In the genomic region with DNA sequence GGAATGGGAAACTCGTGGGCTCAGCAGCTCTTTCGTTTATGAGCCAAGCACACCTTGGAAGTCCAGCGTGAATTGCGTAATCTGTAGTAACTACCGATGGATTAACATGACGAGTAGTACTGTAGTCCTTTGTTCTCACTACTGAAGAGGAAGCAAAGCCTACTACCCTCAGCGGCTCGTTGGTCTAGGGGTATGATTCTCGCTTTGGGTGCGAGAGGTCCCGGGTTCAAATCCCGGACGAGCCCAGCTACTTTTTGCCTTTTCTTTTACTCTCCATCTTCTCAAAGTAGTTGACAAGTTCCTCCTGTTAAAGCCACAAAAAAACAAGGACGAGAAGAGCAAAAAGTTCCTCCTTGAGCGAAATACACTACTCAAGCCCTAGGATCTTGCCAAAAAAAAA, we compare ENCODE assay signal across 7 mouse cellular contexts. TPM values are rescaled to one million over a fixed set of nuclear protein-coding genes. Genes with fewer than 3 reads are reported as not detected.
DNase-seq lines count a peak whose midpoint lies in the region.

No protein-coding gene starts in this region.

- intact Hi-C loops in left cerebral cortex, postnatal 14 days (cut with DNase I): loop anchor here (2.0 kb wide), 1 partner anchor 67 kb away; no protein-coding TSS in a partner anchor

- peaks cover 7% of the 10 kb centered on the region; the same call in 1 of the 2 replicates for H3K9me3 ChIP-seq in megakaryocyte, embryonic 14.5 days

- H3K27me3 ChIP-seq in megakaryocyte, embryonic 14.5 days (replicated peaks): no peaks in the 10 kb centered on the region

- H3K4me1 ChIP-seq in megakaryocyte, embryonic 14.5 days: peaks cover 60% of the 10 kb centered on the region

- DNase-seq in MN1 (ENCODE audit: low spot score): peak; percentile 93
- peak; percentile 91 for DNase-seq in c-Kit-positive CD71-positive TER-119-positive erythroid progenitor cells, embryonic 14.5 days (ENCODE audit: low spot score)
- DNase-seq in forelimb bud, embryonic 11.5 days (ENCODE audit: low read depth, low spot score): peak; percentile 87
- peak; percentile 82 for DNase-seq in hindlimb bud, embryonic 11.5 days (ENCODE audit: extremely low spot score, low read depth, low spot score)
- peak; percentile 34 to 76 for DNase-seq in left cerebral cortex, postnatal 14 days (ENCODE audit: low spot score in 2 of 2)
- peak; percentile 45 for DNase-seq in right cerebral cortex, postnatal 25 days

- H3K4me3 ChIP-seq in megakaryocyte, embryonic 14.5 days (replicated peaks): peak overlapping the region; percentile 96

- H3K36me3 ChIP-seq in megakaryocyte, embryonic 14.5 days (replicated peaks; ENCODE audit: low read length): no peaks in the 10 kb centered on the region

RNA-seq across cellular contexts. Expression of a gene that starts 17.7 kb away (rescaled TPM):
- total RNA-seq in left cerebral cortex, postnatal 14 days (2021): 10 to 100 TPM; 25.5 to 26.1 TPM
- 1.5 and 8.7 TPM in 2 replicates for polyA plus RNA-seq in megakaryocyte, embryonic 14.5 days (2012; ENCODE audit: insufficient read depth, low replicate concordance)

RNA-seq across cellular contexts. Expression of a gene that starts 38.4 kb away (rescaled TPM):
- total RNA-seq in left cerebral cortex, postnatal 14 days (2021): not detected
- polyA plus RNA-seq in megakaryocyte, embryonic 14.5 days (2012; ENCODE audit: insufficient read depth, low replicate concordance): 6.5 TPM in 1 of 2 replicates, not detected in the other

RNA-seq across cellular contexts. Expression of a gene that starts 50.6 kb away (rescaled TPM):
- total RNA-seq in left cerebral cortex, postnatal 14 days (2021): 100 to 1,000 TPM; 343 to 354 TPM
- polyA plus RNA-seq in megakaryocyte, embryonic 14.5 days (2012; ENCODE audit: insufficient read depth, low replicate concordance): 15.6 and 41.0 TPM in 2 replicates

RNA-seq across cellular contexts. Expression of a gene that starts 56.8 kb away (rescaled TPM):
- 10 to 100 TPM; 39.8 to 46.5 TPM for total RNA-seq in left cerebral cortex, postnatal 14 days (2021)
- 1.7 and 10.5 TPM in 2 replicates for polyA plus RNA-seq in megakaryocyte, embryonic 14.5 days (2012; ENCODE audit: insufficient read depth, low replicate concordance)

Comparison
In these comparisons a context has a peak if more than half of its experiments do, and no peak if none do; other contexts are left out.
1. Peak in every context shown above with its lines: DNase-seq and H3K4me3 ChIP-seq.